Mouse (Mus musculus): ENCODE results near the gene Arl15.
A peak's percentile ranks its signal among the peaks of the same experiment; 100 is the strongest.

Arl15 gene

DNA sequence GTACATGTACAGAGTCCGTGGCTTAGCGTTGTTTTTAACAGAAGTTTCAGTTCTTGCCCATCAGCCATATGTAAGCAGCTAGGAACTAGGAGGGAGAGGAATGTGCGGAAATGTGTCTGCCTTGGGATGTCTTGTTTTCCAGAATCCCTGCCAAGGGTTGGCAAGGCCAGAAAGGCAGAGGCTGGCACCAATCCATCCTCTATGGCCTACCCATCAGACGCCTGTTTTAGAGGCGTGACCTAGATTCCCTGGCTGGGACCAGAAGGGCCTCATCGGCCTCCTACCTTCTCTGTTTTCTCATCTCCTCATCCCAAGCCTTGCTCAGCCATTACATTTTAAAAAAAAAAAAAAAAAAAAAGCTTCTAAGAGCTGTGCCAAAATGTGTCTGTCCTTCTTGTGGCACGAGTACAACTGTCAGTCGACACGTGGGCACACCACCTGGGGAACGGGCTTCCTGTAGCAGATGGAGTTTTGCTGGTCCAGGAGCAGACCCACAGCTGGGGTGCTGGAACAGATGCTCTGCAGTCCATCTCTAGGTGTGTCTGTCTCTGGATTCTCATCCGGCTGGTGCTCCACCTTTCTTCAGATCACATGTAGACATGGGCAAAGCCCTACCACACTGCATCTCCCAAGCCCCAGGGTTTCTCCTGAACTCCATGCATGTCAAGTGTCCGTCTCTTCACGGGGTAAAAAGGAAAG lies 192.7 kb downstream of the Arl15 start:
- ATAC-seq (ENCODE audit: low TSS enrichment), result peak; percentile 21; the same call in 1 of the 2 replicates

GRCm38 (mm10) chr13:113990247-113990646 lies 195.9 kb downstream of the Arl15 start:
- ATAC-seq (ENCODE audit: low TSS enrichment), result peak; percentile 25

DNA sequence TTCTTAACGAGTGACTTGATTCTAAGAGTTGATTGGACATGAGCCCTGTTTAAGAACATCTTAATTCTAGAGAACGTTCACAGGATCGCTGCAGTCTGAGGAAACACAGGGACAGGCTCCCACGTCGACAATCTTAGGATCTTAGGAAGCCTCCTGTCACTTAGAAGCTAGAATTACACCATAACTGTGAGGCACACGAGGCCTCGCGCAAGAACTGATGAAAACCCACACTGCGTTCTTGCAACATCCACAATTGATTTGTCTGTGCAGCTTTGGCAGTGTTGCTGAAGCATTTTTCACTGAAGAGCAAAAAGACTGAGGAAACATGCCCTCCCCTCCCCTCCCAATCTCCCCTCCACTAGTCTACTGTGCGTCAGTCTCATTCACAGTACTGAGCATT lies 196.4 kb downstream of the Arl15 start:
- ATAC-seq (ENCODE audit: low TSS enrichment), result peak; percentile 92

GRCm38 (mm10) chr13:113993066-113993465 lies 198.8 kb downstream of the Arl15 start:
- no peak for ATAC-seq (ENCODE audit: low TSS enrichment)

DNA sequence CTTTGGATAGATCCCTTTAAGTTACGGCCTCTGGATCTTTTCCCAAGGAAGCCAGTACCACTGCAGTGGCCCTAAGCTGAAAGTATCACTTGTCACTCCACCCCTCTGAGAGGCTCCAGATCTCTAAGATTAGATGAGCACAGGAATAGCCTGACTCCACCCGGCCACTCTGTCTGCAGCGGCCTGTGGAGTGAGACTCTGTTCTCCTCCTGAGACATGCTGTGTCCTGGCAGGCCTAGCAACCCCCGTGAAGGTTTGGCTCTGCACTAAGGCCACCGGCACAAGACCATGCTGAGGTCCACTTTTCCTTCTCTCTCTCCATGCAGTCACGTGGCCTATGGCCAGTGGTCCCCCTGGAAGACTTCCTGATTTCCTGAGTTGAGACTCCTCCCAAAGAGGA lies 200.3 kb downstream of the Arl15 start:
- no peak for ATAC-seq (ENCODE audit: low TSS enrichment)

DNA sequence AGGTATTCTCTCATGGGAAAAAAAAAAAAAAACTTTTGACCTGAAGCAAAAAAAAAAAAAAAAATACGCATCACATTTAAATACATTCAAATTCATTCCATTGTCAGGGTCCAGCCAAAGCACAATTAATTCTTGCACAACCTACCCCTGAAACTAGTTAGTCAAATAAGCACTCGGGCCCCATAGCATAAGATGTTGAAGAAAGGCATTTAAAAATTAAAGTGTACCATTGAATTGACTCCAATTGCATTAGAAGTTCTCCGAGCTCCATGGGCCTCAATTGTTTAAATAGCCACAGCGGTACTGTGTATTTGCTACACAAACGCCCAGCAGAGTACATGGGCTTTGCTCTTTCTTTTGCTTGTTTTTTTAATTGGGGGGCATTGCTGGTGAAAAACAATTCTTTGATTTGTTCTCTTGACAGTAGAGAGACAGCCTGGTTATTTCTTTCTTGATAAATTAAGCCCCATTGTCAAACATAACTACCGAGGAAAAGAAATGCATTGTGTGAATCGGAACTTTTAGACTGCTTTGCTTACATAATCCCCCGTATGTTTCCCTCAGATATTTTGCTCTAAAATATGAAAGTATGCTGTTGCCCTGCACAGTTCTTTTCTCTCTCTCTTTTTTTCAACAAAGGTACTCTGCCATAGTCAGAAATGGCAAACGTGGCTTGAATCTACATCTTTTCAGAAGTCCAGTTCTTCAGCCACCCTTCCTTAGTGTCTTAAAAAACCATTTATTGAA lies 201.4 kb downstream of the Arl15 start:
- peak; percentile 64 for ATAC-seq (ENCODE audit: low TSS enrichment)

DNA sequence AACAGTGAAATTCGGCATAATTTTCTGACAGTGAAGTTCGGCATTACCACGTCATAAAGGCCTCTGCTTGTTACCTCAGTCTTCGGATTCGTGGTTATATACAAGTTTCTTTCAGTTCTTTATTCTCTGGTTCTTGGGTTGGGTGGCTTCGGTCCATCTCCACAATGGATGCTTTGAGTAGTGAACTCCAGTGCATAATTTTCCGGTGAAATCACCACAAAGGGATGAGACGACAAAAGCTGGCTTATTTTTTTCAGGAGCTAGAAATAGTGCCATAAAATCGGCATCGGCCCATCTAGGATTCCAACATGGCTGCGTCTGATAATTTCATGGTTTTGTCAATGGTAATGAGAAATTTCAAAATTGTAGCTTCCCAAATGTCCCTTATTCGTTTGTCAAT lies 204.5 kb downstream of the Arl15 start:
- ATAC-seq (ENCODE audit: low TSS enrichment), result no peak

- ATAC-seq (ENCODE audit: low TSS enrichment), result no peak
Observed at GRCm38 (mm10) chr13:114003463-114003862, 209.2 kb downstream of the Arl15 start.

DNA sequence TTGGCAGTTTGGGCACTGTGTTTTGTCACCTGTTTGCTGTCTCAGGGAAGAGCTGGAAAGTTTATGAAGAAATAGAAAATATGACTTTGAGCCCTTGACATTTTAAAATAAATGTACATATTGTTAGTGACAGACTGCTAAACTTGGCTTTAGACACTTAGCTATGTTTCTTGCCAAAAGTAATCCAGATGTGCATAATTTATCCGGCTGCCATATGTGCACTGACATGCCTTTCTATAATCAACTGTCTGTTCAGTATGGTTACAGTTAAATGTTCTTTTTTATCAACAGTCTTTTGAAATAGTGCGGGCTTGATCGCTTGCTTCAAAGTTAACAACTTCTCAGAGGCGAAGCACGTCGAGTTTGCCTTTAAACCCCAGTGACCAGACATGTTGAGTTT lies 209.9 kb downstream of the Arl15 start:
- no peak for ATAC-seq (ENCODE audit: low TSS enrichment)

- ATAC-seq (ENCODE audit: low TSS enrichment), result peak; percentile 82
Observed at GRCm38 (mm10) chr13:114009786-114010185, 215.5 kb downstream of the Arl15 start.

- ATAC-seq (ENCODE audit: low TSS enrichment), result no peak
Observed at GRCm38 (mm10) chr13:114010521-114010920, 216.2 kb downstream of the Arl15 start.

- ATAC-seq (ENCODE audit: low TSS enrichment), result no peak
Observed at GRCm38 (mm10) chr13:114011019-114011418, 216.7 kb downstream of the Arl15 start.

DNA sequence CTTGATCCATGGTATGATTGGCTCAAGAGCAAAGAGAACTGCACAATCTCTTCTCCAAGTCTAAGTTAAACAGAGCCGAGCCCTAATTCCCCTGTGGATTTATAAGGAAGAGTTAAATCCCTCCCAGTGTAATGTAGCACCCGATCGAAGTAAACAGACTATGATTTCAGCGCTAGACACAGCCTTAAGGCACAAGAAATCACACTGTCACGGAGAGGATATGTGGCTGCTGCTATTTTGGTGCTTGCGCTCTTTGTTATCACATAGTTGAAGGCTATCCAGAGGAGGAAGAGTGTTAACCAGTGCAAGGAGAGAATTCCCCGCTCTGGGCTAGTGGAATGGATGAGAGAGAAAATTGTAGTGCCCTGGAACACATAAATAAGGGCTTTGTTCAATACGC lies 223.6 kb downstream of the Arl15 start:
- peak; percentile 44 for ATAC-seq (ENCODE audit: low TSS enrichment)

- no peak for ATAC-seq (ENCODE audit: low TSS enrichment)
Observed at GRCm38 (mm10) chr13:114023541-114023940, 229.2 kb downstream of the Arl15 start.

- no peak for ATAC-seq (ENCODE audit: low TSS enrichment)
Observed at GRCm38 (mm10) chr13:114026306-114026705, 232.0 kb downstream of the Arl15 start.

DNA sequence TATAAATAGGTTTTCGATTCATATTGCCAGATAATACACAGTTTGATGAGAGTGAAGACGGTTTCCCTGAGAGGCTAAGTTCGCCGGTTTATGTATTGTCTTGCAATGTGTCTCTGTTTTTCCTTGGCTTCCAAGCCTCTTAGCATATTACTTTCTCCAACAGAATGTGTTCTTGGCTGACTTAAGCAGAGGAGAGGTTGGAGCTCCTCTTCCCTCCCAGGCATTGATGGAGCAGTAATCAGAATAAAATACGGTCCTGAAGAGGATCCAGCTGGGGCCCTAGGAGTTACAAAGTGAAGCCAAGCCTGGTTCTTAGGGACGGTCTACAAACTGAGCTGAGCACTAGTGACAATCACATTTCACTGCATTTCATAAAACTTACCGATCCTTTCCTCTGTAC lies 232.4 kb downstream of the Arl15 start:
- no peak for ATAC-seq (ENCODE audit: low TSS enrichment)

DNA sequence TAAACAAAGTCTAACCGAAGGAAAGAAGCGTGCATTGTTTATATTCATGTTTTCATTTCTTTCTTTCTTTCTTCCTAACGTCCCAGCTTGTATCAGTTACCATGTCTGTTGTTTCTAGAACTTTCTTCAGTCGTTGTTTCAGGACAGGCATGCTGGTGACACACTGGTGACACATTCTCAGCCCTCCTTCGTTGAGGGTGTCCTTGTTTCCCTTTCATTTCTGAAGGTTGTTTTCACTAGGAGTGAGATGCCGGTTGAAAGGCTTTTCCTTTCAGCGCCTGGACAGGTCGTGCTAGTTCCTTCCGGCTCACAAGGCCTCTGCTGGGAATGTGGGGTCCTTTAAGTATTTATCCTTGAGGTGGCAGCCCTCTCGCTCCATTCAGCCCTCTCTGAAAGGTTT lies 253.8 kb downstream of the Arl15 start:
- no peak for ATAC-seq (ENCODE audit: low TSS enrichment)

- no peak for ATAC-seq (ENCODE audit: low TSS enrichment)
Observed at GRCm38 (mm10) chr13:114048688-114049087, 254.4 kb downstream of the Arl15 start.

- no peak for ATAC-seq (ENCODE audit: low TSS enrichment)
Observed at GRCm38 (mm10) chr13:114051151-114051850, 257.0 kb downstream of the Arl15 start.

- no peak for ATAC-seq (ENCODE audit: low TSS enrichment)
Observed at GRCm38 (mm10) chr13:114052426-114053205, 258.3 kb downstream of the Arl15 start.

DNA sequence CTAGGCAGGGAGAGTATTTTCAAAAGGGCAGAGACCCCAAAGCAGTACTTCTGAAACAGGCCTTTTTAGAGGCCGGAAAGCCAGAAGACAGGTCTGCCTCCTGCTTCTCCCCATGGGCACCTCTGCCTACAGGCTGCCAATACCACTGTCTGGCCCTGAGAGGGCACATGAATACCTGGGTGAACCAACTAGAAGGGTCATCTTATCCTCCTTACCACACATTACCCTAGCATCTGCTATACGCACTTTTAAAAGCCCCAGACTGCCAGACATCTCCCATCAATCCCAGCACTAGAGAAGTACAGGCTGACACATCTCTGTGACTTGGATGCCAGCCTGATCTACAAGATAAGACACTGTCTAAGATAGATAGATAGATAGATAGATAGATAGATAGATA lies 259.0 kb downstream of the Arl15 start:
- no peak for ATAC-seq (ENCODE audit: low TSS enrichment)

DNA sequence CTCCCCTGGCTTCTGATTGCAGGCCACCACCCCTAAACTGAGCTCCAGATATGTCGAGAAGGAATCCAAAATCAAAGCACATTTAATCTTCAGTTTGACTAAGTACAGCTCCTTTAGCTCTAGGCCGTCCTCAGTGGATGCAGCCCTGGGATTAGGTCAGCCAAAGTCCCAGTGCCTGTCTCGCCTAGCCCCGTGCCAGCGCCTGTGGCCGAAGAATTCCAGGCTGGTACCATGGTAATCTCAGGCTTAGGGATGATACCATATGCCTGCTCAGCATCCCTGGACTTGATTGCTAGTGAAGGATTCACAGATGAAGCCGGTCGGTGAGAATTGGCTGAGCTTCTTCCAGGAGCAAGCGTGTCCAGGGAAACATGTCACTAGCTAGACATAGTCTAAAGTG lies 261.4 kb downstream of the Arl15 start:
- ATAC-seq (ENCODE audit: low TSS enrichment), result no peak
